16 mouse cellular contexts compared by ENCODE assay signal in the genomic region with DNA sequence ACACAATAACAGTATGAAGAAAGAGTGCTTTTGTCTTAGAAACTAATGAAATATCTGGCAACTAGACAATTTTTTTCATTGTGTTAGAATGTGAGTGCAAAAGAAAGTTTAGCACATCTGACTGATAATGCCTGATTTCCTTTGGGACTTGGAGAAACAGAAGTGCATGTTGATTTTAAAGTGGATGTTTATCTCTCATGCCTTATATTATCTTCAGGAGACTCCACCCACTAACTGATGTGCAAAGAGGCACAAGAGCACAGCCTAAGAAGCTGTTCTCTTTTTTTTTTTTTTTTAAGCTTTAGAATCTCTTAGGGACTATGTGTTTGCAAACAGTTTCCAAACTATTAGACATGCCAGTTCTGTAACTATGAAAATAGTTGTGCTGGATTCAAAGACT.
"Had no signal": no experiment of that assay in that cellular context is flagged by ENCODE, and none has a peak within 500 bp of the region (broad histone marks: within the 10 kb centered on the region; RNA-seq: fewer than 3 reads in every experiment).

No protein-coding gene starts in this region.

- H3K9me3 ChIP-seq: neural tube, embryonic 13.5 days; neural tube, embryonic 15.5 days; stomach, embryonic 15.5 days had no signal

- H3K27ac ChIP-seq: neural tube, embryonic 13.5 days; neural tube, embryonic 15.5 days; stomach, embryonic 15.5 days; stomach, postnatal 0 days had no signal

- H3K4me1 ChIP-seq: neural tube, embryonic 13.5 days; neural tube, embryonic 15.5 days; stomach, embryonic 15.5 days had no signal

- H3K4me3 ChIP-seq: neural tube, embryonic 13.5 days; neural tube, embryonic 15.5 days; stomach, embryonic 15.5 days had no signal

- H3K36me3 ChIP-seq: neural tube, embryonic 13.5 days; neural tube, embryonic 15.5 days; stomach, embryonic 15.5 days had no signal

- H3K9ac ChIP-seq: neural tube, embryonic 13.5 days; neural tube, embryonic 15.5 days; stomach, embryonic 15.5 days had no signal

- H3K27me3 ChIP-seq: neural tube, embryonic 15.5 days; stomach, embryonic 15.5 days had no signal

- DNase-seq: retina, postnatal 1 day; right cerebral cortex, adult 18-20 months; right cerebral cortex, postnatal 14 days; right cerebral cortex, postnatal 25 days; right cerebral cortex, postnatal 4 days; spleen, adult 18-20 months; thymus, adult 18-20 months; thymus, adult 2 months; thymus, postnatal 14 days; thymus, postnatal 25 days; thymus, postnatal 36 days; thymus, postnatal 4 days had no signal

- H3K4me2 ChIP-seq: neural tube, embryonic 13.5 days; neural tube, embryonic 15.5 days; stomach, embryonic 15.5 days had no signal
